Mouse (Mus musculus) layer of hippocampus, adult 2 months (tissue): Measurements from ENCODE around the gene 1700019A02Rik. TPM values are rescaled to one million over a fixed set of nuclear protein-coding genes. Genes with fewer than 3 reads are reported as not detected.

ENCODE experiments used
- DNase-seq, 2 experiments: peaks; one replicate each; pipeline ENCODE4 v3.0.0; 2022; ENCODE audit warnings: low spot score in 2 of 2
- H3K27ac ChIP-seq: fragments of 200-600 bp; 2 replicates; pipeline ENCODE4 v1.8.1; 2022
- H3K4me3 ChIP-seq: fragments of 200-600 bp; 2 replicates; pipeline ENCODE4 v1.8.1; 2022; ENCODE audit warnings: mild to moderate bottlenecking
- CTCF ChIP-seq: fragments of 200-600 bp; conservative IDR thresholded peaks from 2 replicates; pipeline ENCODE4 v1.8.1; 2022; ENCODE audit warnings: antibody characterized with exemption, mild to moderate bottlenecking, moderate library complexity
- long read RNA-seq, 2 experiments: library from polyadenylated mRNA; stranded (forward); transcript quantifications; one replicate each; pipeline ENCODE4 v2.0.0; 2021; ENCODE audit warnings: borderline mapping rate in 2 of 2
- total RNA-seq, 2 experiments: library from RNA; stranded (reverse); gene quantifications; 2 replicates each; pipeline ENCODE4 v1.2.3; 2021

1700019A02Rik gene
- total RNA-seq: not detected
- long read RNA-seq, experiment 1: 0 reads
- long read RNA-seq, experiment 2: 0 reads

DNA sequence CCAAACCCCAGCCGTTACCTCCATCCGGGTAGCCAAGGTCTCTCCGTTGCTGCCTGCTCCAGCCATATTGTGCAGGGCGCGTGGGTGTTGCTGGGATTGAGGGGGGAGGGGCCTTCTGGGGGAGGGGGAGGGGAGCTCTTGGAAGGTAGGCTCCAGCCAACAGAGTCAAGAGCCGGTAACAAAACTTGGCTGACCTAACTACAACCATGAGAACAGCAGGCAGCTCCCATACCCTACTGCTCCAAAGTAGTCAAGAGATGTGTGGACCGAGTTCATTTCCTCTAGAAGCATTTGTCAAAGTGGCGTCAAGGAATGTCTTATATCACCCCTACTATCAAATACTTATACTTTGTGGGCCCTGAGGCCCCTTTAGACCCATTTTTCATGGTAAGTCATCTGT is at the start of gene 1700019A02Rik:
1700019A02Rik (minus strand) TSS at position 101 of the 400 bp plus-strand sequence.
- DNase-seq: no peak
- Histone ChIP-seq H3K4me3 (no peak within 1 kb of the TSS), H3K27ac (no peak within 1 kb of the TSS)
- TF ChIP-seq CTCF: no peak

DNA sequence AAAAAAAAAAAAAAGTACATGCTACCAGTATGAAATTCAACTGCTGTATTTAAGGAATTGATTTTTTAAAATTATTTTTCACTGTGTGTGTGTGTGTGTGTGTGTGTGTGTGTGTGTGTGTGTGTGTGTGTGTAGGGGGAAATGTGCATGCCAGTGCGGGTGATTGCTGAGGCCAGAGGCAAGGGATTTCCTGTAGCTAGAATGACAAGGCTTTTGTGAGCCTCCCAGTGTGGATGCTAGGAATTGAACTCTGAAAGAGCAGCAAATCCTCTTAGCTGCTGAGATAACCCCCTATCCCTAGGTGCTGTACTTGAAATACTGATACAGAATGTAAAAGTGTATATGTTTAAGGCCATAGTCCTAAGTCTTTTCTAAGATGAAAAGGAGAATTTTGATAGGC is 38.6 kb upstream of the 1700019A02Rik start:
- TF ChIP-seq CTCF: no peak
- H3K27ac ChIP-seq: no peak overlapping the region
- H3K4me3 ChIP-seq: no peak overlapping the region
- no peak for DNase-seq

DNA sequence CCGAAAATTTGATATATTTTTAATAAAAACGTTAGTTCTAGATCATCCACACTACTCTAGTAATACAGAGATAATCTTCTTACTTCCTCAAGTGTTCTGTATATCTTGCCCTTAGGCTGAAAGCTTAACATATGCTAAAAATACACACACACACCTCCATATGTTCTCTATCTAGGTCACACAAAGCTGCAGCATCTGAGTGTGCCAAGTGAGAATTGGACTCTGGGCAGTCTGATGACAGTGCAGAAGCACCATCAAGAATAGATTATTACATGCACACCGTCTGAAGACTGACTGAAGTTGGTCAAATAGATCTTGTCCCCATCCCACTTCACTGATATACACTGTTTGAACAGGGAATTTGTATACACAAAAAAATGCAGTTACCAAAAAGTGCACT is 38.2 kb upstream of the 1700019A02Rik start:
- TF ChIP-seq CTCF: no peak
- H3K4me3 ChIP-seq: no peak overlapping the region
- DNase-seq: no peak
- no peak overlapping the region for H3K27ac ChIP-seq

DNA sequence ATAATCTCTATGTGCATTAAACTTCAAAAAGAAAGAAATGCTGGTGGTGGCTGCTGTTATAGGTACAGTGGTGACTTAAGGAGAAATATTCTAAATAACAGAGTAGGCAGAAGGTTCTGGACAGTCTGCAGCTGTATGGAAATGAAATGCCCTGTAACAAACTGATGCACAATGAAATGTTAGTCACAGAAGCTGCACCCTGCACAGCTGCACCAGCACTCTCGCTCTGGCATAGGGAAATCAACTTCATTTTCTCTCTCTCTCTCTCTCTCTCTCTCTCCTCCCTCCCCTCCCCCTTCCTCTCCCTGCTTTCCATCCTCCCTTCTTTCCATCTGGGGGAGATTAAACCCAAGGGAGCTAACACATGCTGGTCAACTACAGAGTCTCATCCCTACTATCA is 37.3 kb upstream of the 1700019A02Rik start:
- no peak for TF ChIP-seq CTCF
- no peak overlapping the region for H3K4me3 ChIP-seq
- no peak for DNase-seq
- H3K27ac ChIP-seq: no peak overlapping the region

DNA sequence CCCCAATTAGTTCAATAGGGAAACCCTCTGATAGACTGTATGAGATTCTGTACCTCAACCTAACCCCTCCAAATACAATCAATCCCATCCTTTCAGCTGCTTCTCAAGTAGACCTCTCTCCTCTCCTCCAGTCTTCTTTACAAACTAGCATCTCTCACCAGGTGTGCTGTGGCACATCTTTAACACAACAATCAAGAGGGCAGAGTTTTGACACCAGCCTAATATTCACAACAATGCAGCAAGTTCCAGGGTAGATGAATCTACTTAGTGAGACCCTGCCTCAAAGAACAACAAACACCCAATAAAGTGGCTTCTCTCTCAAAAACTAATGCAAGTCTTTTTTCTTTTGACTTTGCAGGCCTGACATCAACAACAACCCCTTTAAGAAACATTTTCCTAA is 22.7 kb upstream of the 1700019A02Rik start:
- no peak for TF ChIP-seq CTCF
- Histone ChIP-seq H3K27ac (no peak overlapping the region), H3K4me3 (no peak overlapping the region)
- no peak for DNase-seq

DNA sequence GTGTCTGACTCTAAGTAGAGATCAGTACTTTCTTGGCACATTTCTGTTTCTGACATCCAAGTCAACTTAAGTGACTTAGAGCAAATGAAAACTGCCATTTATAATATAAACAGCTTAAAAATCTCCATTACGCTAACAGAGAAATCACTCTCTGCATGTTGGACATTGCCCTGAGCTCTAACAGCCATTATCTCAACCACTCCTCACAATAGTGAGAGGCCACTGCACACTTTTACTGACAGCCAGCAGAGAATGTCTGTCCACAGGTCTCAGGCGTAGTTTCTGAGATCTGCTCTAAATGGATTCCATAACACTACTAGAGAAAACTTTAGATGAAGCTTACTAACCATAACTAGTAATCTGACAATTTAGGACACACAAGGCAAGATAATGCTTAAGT is 16.5 kb upstream of the 1700019A02Rik start:
- Histone ChIP-seq H3K4me3 (no peak overlapping the region), H3K27ac (no peak overlapping the region)
- no peak for DNase-seq
- TF ChIP-seq CTCF: no peak

DNA sequence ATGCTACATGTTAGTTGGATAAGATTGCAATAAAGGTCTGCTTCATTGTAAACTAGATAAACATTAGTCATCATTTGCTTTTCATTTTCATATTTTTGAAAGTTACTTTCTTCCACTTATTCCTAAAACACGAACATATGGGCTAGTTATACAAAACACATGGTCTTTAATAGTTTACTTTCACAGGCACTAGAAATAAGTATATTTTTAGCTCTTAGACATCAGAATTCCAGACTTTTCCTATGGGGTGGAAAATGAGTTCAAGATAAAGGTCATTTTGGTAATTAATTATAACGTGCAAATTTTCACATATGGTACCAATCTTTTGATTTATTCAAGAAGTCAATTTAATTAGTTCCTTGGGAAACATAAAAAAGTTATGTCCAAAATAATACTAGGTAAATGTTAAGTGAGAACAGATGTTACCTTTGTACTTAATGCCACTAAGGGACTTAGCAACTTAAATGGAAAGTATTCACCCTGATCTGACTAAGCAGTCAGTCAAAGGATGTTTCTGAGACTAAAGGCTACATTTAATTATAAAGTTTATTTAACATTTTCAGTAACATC is 14.3 kb upstream of the 1700019A02Rik start:
- H3K4me3 ChIP-seq: no peak overlapping the region
- H3K27ac ChIP-seq: no peak overlapping the region
- TF ChIP-seq CTCF: no peak
- no peak for DNase-seq

DNA sequence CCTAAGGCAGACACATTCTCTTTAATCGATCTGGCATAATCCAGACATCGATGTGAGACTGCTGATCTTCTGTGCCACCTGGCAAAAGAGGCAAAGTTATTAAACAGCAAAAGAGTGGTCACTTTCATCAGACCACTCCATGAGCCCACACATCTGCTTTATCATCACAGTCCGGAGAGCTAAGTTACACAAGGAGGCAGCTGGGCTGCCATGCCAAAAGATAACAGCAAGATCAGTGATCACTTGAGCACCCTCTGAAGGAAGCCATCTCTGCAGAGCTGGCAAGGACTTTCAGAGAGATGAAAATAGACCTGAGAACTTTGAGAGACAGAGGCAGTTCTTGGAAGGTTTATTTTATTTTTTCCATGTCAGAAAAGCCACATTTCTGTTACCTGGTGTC is 7.1 kb upstream of the 1700019A02Rik start:
- Histone ChIP-seq H3K27ac (no peak overlapping the region), H3K4me3 (no peak overlapping the region)
- no peak for TF ChIP-seq CTCF
- DNase-seq: no peak

DNA sequence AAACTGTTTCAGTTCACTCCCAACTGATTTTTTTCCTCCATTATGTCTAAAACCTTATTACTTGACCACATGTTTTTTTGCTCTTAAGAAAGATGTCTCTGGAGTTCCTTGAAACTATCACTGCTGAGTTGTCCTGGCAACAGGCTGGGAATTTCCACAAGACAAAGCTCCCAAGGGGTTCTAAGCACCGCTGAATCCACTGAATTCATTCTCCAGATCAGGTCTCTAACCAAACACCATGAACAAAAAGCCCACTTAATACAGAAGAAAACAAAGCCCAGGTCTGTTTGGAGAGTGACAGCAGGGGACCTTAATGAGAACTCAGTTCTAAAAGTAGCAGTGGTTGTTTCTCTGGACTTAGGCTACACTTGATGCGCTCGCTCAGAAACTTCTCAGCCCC is 3.8 kb upstream of the 1700019A02Rik start:
- TF ChIP-seq CTCF: no peak
- no peak for DNase-seq
- no peak overlapping the region for H3K27ac ChIP-seq

DNA sequence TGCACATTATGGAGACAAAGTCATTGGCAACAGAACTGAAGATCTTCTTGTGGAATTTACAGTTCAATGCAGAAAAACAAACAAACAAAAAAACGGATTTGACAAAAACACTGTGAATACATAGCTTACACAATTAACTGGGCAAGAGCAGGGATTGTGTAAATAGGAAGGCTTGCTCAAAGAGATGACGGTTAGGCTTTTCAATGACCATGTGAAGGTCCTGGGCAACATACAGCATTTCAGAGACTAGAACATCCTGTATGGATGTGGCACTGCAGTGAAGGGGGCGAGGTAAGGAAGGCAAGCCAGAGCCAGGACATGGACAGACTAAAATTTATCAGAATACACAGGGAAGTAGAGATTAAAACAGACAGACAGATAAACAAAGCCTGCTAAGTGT is 2.2 kb upstream of the 1700019A02Rik start:
- TF ChIP-seq CTCF: no peak
- H3K27ac ChIP-seq: no peak overlapping the region
- H3K4me3 ChIP-seq: no peak overlapping the region
- DNase-seq: no peak

More for the DNA sequence above, 3.8 kb upstream of the 1700019A02Rik start:
- H3K4me3 ChIP-seq: no peak overlapping the region

DNA sequence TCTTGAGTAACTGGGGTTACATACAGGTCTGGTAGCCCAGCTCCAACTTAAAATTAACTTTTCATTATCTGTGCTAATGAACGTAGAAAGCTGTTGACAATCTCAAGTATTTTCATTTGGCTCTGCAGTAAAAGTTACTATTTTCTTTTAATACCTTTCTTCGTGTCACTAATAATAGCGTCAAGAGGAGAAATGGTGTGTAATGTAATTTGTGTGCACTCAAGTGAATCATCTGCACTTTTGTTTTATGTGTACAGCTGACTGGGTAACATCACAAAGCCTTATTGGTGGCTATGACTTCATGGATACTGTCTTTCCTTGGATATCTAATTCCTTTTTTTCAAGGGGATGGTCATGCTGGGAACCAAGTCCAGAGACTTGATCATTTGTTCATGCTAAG is 1.1 kb downstream of the 1700019A02Rik start:
- Histone ChIP-seq H3K4me3 (no peak overlapping the region), H3K27ac (no peak overlapping the region)
- no peak for TF ChIP-seq CTCF

DNA sequence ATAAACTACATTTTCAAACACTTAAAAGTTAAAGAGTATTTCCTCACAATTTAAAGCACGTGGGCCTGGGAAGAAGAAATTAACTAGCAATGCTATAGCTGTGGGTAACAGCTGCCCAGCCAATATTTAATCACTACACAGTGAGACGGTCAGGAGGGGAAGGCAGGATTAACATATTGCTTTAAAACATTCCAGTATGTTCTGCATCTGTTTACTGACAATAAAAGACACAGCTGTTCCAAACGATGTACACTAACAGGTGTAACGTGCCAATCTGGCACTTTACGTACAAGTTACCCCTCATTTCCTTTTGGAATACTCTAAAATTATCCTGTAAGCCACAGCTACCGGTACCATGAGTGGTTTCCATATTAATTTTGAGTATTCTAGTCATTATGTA is 29.7 kb downstream of the 1700019A02Rik start:
- DNase-seq: no peak
- TF ChIP-seq CTCF: no peak

More for the DNA sequence above, 1.1 kb downstream of the 1700019A02Rik start:
- DNase-seq: no peak

DNA sequence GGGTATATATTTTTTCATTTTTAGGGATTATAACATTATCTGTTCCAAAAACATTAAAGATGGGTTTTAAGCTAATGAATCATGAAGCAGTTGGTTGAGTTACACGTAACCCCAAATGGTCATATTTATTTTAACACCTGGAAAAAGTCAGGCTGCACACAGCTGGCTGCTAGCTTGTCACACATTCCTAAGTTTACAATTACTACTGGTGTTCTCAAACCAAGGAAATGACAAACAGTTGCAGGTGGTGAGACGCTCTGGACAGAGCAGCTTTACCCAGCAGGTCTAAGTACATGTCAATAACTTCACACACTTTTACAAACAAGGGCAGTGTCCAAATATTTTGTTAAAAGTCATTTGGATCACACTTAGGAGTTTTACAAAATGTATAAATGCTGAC is 64.4 kb downstream of the 1700019A02Rik start:
- DNase-seq: no peak
- no peak for TF ChIP-seq CTCF
- H3K27ac ChIP-seq: no peak overlapping the region
- no peak overlapping the region for H3K4me3 ChIP-seq

More for the DNA sequence above, 29.7 kb downstream of the 1700019A02Rik start:
- H3K4me3 ChIP-seq: no peak overlapping the region
- no peak overlapping the region for H3K27ac ChIP-seq

DNA sequence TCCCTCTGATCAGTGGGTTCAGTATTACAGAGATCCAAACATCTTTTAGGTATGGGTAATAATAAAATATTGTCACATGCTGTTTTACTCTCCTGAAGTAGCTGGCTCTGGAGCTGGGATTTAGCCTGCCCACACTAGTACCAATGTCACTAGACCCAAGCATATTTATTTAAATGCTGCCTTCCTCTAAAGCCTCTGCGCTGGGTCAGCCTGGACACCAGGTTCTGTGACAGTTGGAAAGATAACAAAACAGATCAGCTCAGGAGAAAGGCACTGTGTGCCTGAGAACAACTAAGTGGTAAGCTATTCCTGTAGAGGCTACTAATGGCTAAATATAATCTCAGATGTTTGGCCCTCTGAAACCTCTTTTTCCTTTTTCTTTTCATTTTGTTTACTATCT is 76.9 kb downstream of the 1700019A02Rik start:
- no peak for DNase-seq
- TF ChIP-seq CTCF: no peak
- Histone ChIP-seq H3K27ac (no peak overlapping the region), H3K4me3 (no peak overlapping the region)

Other genes with a start within 250 kb of the 1700019A02Rik start
- gene 1700019D03Rik, start 167.5 kb downstream of the 1700019A02Rik start, total RNA-seq: 1 to 10 TPM; 7.8 to 7.9 TPM
- gene Mstn, start 126.0 kb downstream of the 1700019A02Rik start, total RNA-seq: under 1 TPM; 0.69 to 0.83 TPM
- 10 to 100 TPM; 34.6 to 40.6 TPM for gene Pms1, start 109.4 kb upstream of the 1700019A02Rik start, total RNA-seq
- 1 to 10 TPM; 7.1 to 9.2 TPM for gene Ormdl1, start 109.5 kb upstream of the 1700019A02Rik start, total RNA-seq
- gene Gm28778, start 109.5 kb upstream of the 1700019A02Rik start, total RNA-seq: 1 to 10 TPM in 1 of 2 experiments, not detected in 1; 1.1 TPM
- 10 to 100 TPM; 19.0 to 21.8 TPM for gene Osgepl1, start 126.0 kb upstream of the 1700019A02Rik start, total RNA-seq
- gene Asdurf, start 165.0 kb upstream of the 1700019A02Rik start, total RNA-seq: 1 to 10 TPM in 1 of 2 experiments, not detected in 1; 2.9 TPM
- under 1 TPM; 0.22 to 0.23 TPM for gene Gm28551, start 165.0 kb upstream of the 1700019A02Rik start, total RNA-seq
- gene Asnsd1, start 165.1 kb upstream of the 1700019A02Rik start, total RNA-seq: 10 to 100 TPM; 20.7 to 23.0 TPM